Mouse (Mus musculus) layer of hippocampus, adult 2 months (tissue): ENCODE measurements at regions not wholly inside any gene's neighbourhood (a gene's known extent, or its start where the extent isn't known, plus 50 kb on each side); places are given as distances from the start of the nearest gene placed in this dataset.

Experiments
- DNase-seq, 2 experiments: peaks; one replicate each; pipeline ENCODE4 v3.0.0; 2022; ENCODE audit warnings: low spot score in 2 of 2
- H3K27ac ChIP-seq: fragments of 200-600 bp; 2 replicates; pipeline ENCODE4 v1.8.1; 2022
- H3K4me3 ChIP-seq: fragments of 200-600 bp; 2 replicates; pipeline ENCODE4 v1.8.1; 2022; ENCODE audit warnings: mild to moderate bottlenecking
- CTCF ChIP-seq: fragments of 200-600 bp; conservative IDR thresholded peaks from 2 replicates; pipeline ENCODE4 v1.8.1; 2022; ENCODE audit warnings: antibody characterized with exemption, mild to moderate bottlenecking, moderate library complexity

GRCm38 (mm10) chr4:35417866-35418265, 191.9 kb upstream of the C9orf72 start:
- TF ChIP-seq CTCF, result peak; percentile 83
- Histone ChIP-seq H3K4me3 (no peak overlapping the region), H3K27ac (no peak overlapping the region)
- DNase-seq, result peak in 1 of 2 experiments; percentile 57

DNA sequence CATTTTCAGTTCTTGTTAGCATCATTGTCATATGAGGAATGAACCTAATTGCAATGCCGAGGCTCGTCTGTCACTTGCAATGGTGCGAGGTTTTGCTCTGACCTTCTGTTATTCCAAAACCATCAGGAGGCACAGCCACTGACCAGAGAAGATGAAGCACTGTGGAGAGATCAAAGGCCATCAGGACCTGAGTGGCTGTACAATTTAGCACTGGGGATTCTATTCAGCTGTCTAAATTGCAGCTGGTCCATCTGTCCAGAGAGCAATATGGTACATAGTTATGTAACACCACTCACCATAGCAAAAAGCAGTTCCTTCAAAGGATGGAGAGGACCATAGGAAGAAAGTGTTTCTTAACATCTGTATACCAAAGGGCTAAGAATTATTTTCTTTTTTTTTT, 187.5 kb upstream of the C9orf72 start:
- TF ChIP-seq CTCF, result no peak
- Histone ChIP-seq H3K4me3 (no peak overlapping the region), H3K27ac (no peak overlapping the region)
- DNase-seq, result no peak

DNA sequence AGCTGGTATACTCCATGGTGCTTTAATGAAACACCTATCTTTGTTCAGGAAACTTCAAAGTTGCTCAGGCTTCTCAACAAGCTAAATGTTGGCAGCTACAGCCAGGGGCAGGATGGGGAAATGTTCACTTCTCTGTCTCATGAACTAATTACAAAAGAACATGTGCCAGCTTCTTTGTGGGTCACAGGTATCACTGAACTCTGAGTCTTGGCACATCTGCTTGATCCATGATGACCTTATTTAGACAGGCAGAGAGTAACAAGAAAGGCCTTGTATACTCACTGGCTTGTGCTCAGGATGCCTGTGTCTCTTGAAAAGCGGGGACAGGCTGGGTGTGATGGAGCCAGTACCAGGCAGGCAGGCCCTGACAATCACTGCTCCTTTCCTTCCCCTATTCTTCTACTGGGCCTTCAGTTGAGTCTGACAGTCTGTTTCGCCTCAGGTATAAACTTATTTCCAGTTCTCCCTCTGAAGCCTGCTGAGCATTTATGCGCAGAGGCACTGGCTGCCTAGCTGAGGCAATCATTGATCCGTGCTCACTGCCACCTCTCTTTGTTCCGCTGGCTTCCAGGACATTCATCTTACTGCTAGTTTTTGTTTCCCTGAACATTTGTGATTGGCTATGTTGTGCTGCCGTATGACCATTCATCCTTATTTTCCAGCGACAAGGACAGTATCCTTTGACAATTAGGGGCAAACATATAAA, 179.5 kb upstream of the C9orf72 start:
- TF ChIP-seq CTCF, result no peak
- no peak for DNase-seq

DNA sequence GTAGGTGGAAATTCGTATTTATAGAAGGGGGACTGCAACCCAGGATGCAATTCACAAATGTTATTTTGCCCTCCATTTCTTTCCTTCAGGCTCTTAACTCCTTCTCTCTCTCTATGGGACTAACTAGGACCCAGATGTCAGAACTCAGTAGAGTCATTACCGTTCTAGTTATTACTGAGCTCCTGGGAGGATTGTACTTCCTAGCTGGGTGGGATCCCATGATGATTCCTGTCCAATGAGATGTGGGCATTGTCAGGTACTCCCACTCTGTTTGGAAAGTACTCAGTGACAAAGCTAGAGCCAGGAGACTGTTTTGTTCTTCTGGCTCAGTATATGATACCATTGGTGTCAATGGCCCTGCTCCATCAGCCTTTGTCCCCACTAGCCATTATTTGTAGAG, 178.1 kb upstream of the C9orf72 start:
- DNase-seq, result no peak
- H3K4me3 ChIP-seq, result no peak overlapping the region
- no peak for TF ChIP-seq CTCF
- H3K27ac ChIP-seq, result no peak overlapping the region

More for the DNA sequence above, 179.5 kb upstream of the C9orf72 start:
- H3K4me3 ChIP-seq, result no peak overlapping the region
- H3K27ac ChIP-seq, result no peak overlapping the region

DNA sequence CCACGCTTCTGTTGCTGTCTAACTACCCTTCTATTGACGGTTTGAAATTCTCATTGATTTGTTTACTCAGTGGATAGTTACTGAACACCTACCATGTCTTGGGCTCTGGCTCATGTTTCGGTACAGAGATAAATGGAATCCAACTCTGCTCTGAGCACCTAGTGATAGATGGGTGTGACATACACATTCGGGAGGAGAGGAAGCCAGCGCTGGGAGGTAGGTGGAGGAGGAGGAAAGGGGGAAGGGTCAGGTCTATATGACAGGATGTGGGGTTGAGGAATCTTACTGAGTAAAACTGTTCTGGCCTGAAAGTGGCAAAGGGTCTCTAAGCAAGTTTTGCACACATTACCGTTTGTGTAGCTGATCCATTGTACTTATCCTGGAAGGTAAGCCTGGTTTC, 177.6 kb upstream of the C9orf72 start:
- H3K27ac ChIP-seq, result no peak overlapping the region
- no peak overlapping the region for H3K4me3 ChIP-seq
- DNase-seq, result no peak
- TF ChIP-seq CTCF, result no peak

- H3K27ac ChIP-seq, result peak overlapping the region; percentile 81
- no peak for TF ChIP-seq CTCF
- no peak overlapping the region for H3K4me3 ChIP-seq
- DNase-seq, result no peak
Observed at GRCm38 (mm10) chr4:35402376-35403133, 176.6 kb upstream of the C9orf72 start.

GRCm38 (mm10) chr4:35401783-35402182, 175.8 kb upstream of the C9orf72 start:
- TF ChIP-seq CTCF, result no peak
- no peak for DNase-seq
- no peak overlapping the region for H3K4me3 ChIP-seq
- H3K27ac ChIP-seq, result peak overlapping the region; percentile 81

DNA sequence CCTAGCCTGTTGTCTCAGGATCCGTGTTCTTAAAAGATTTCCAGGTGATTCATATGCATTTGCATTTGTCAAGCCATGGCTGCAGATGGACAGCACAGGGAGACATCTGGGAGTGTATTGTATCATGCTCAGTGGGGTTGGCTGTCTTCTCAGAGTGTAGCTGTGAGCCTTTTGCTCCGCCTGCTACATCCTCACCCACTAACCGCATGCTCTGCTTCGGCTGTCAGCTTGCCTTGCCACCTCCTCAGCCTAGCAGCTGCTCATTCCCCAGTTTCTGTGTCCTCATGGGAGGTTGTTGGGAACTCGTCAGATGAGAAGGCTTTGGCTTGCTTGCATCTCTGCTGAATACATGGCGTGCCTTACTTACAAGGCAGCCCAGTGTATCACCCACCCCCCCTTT, 174.5 kb upstream of the C9orf72 start:
- H3K4me3 ChIP-seq, result no peak overlapping the region
- TF ChIP-seq CTCF, result no peak
- peak overlapping the region; percentile 81 for H3K27ac ChIP-seq
- peak; percentile 83 to 93 for DNase-seq

DNA sequence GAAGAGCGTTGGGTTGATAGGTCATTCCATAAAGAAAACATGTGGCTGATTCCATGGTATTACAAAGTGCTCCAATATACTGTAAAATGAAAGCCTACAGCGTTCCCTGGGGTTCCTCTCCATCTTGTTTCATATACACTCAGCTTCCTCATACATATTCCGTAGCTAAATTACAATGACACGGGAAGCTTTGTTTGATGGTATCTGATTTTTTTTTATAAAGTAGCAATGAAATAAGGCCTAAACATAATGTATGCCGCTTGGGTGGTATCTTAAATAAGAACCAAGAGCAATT, 169.6 kb upstream of the C9orf72 start:
- no peak for TF ChIP-seq CTCF
- no peak for DNase-seq
- Histone ChIP-seq H3K4me3 (no peak overlapping the region), H3K27ac (no peak overlapping the region)

DNA sequence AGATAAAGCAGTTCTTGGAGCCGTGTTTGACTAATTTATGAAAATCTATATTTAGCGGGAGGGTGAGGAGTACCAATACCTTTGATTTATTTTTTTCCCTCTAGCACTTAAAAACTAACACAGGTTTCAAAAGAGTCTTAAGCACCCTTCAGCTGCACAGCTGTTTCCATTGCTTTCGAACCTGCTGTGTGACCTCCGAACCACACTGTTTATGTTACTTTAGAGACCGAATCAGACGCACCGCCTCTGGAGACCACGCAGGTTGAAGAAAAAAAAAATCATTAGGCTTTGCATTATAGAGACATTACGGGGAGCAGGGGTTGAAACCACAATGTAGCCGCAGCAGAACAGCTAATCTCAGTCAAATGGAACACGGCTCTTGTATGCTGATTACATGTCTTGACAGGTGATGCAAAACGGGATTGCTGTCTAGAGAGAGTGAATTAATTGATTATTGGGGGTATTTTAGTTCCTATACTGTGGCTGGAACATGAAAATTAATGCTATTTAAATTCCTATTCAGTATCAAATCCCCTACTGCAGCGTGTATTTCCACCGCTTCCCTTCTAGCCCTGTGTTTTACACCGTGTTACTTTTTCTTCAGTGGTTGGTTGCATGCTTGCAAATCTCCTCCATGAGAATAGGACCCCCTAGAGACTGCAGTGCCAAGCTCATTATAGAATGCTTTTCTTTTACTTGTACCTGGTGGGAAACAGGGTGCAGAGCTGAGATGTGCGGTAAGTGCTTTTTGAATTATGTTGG, 169.0 kb upstream of the C9orf72 start:
- no peak overlapping the region for H3K27ac ChIP-seq
- no peak for DNase-seq
- H3K4me3 ChIP-seq, result no peak overlapping the region
- TF ChIP-seq CTCF, result no peak

DNA sequence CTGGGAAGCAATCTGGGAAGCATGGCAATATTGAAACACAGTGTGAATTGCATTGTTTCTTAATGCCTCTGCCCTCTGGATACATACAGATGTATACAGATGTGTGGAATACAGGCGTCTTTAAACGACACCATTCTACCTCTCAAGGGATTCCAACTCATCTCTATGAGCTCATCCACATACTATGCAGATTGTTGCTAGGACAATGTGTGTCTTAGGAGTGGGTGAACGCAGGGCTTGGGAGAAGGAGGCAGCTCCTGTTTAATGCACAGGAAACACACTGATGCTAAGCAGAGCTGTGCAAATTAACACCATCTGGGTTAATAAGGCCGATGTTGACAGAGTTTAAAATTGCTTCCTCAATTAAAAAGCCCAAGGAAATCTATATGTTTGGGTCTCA, 149.8 kb upstream of the C9orf72 start:
- no peak for TF ChIP-seq CTCF
- no peak for DNase-seq
- no peak overlapping the region for H3K27ac ChIP-seq
- H3K4me3 ChIP-seq, result no peak overlapping the region

DNA sequence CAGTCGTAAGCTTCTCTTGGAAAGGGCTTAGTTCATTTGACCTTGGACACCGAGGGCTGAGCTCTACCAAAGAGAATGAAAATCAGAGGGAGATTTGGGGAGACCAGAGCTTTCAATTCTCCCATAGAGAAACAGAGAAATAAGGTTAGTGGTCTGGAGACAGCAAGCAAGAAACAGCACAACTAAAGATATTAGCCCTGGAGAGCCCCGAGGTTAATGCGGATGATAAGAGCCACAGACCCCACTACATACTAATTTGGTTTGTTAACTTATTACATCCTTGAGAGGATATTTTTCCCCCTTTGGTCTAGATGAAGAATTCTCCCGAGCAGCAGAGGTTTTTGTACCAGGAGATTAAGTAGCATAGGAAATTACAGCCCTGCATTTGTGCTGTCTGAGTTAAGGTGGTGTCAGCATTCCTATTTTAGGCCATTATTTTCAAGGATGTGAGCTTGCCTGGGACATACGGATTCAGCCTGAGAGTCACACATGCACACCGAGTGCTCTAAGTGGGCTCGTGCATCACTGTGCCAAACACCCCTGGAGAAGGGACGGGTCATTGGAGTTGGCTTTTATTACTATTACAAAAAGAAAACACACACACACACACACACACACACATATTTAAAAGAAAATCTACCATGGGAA, 147.4 kb upstream of the C9orf72 start:
- TF ChIP-seq CTCF, result no peak
- H3K4me3 ChIP-seq, result no peak overlapping the region
- H3K27ac ChIP-seq, result peak overlapping the region; percentile 40
- no peak for DNase-seq
